Mouse (Mus musculus) kidney, adult 2 months (tissue): ENCODE measurements at regions not wholly inside any gene's neighbourhood (a gene's known extent, or its start where the extent isn't known, plus 50 kb on each side); places are given as distances from the start of the nearest gene placed in this dataset.

Experiments
- CTCF ChIP-seq: fragments of 200-500 bp; conservative IDR thresholded peaks from 2 replicates; pipeline ENCODE4 v1.5.1; 2011; ENCODE audit warnings: low read depth, mild to moderate bottlenecking, control low read depth, low read length, moderate library complexity, mixed read lengths; ENCODE audit not compliant: insufficient read depth, insufficient read length
- POLR2A ChIP-seq: fragments of 200-500 bp; IDR thresholded peaks from one replicate; pipeline ENCODE4 v1.6.1; 2011; ENCODE audit warnings: low read depth, low read length, control low read depth

GRCm38 (mm10) chr3:139985830-139986481 is 780.5 kb downstream of the Stpg2 start:
- no peak for TF ChIP-seq CTCF
- no peak for TF ChIP-seq POLR2A
